Mouse (Mus musculus): Measurements from ENCODE around the gene Enpp4. TPM values are rescaled to one million over a fixed set of nuclear protein-coding genes. Genes with fewer than 3 reads are reported as not detected.

Gene Enpp4
- polyA plus RNA-seq, 1 experiment = 0.22 TPM

- Histone ChIP-seq H3K4me3 (replicated peaks) (no peak overlapping the region), H3K9me3 (no peaks in the 10 kb centered on the region), H3K27me3 (replicated peaks) (peaks cover 34% of the 10 kb centered on the region), H3K36me3 (replicated peaks; ENCODE audit: low read length) (no peaks in the 10 kb centered on the region), H3K4me1 (peaks cover 10% of the 10 kb centered on the region)
- TF ChIP-seq GATA1 (IDR thresholded peaks at IDR 0.05; ENCODE audit: borderline replicate concordance, low read length) (no peak), FLI1 (IDR thresholded peaks at IDR 0.05; ENCODE audit: low read length) (no peak)
Observed at GRCm38 (mm10) chr17:44134545-44134944, 28.9 kb upstream of the Enpp4 start.

- TF ChIP-seq GATA1 (IDR thresholded peaks at IDR 0.05; ENCODE audit: borderline replicate concordance, low read length) (no peak), FLI1 (IDR thresholded peaks at IDR 0.05; ENCODE audit: low read length) (no peak)
- H3K9me3 ChIP-seq = no peaks in the 10 kb centered on the region
- peaks cover 15% of the 10 kb centered on the region for H3K4me1 ChIP-seq
- peaks cover 34% of the 10 kb centered on the region for H3K27me3 ChIP-seq (replicated peaks)
- H3K4me3 ChIP-seq (replicated peaks) = no peak overlapping the region
- H3K36me3 ChIP-seq (replicated peaks; ENCODE audit: low read length) = no peaks in the 10 kb centered on the region
Observed at GRCm38 (mm10) chr17:44134106-44134505, 28.5 kb upstream of the Enpp4 start.

- TF ChIP-seq GATA1 (IDR thresholded peaks at IDR 0.05; ENCODE audit: borderline replicate concordance, low read length) (no peak), FLI1 (IDR thresholded peaks at IDR 0.05; ENCODE audit: low read length) (no peak)
- no peak overlapping the region for H3K4me3 ChIP-seq (replicated peaks)
- peaks cover 27% of the 10 kb centered on the region for H3K27me3 ChIP-seq (replicated peaks)
- H3K4me1 ChIP-seq = peaks cover 14% of the 10 kb centered on the region
- H3K9me3 ChIP-seq = peaks cover 5% of the 10 kb centered on the region
- no peaks in the 10 kb centered on the region for H3K36me3 ChIP-seq (replicated peaks; ENCODE audit: low read length)
Observed at GRCm38 (mm10) chr17:44130429-44130828, 24.8 kb upstream of the Enpp4 start.

GRCm38 (mm10) chr17:44129092-44129750 is 23.6 kb upstream of the Enpp4 start:
- H3K9me3 ChIP-seq = peaks cover 5% of the 10 kb centered on the region
- H3K27me3 ChIP-seq (replicated peaks) = peaks cover 18% of the 10 kb centered on the region
- no peaks in the 10 kb centered on the region for H3K36me3 ChIP-seq (replicated peaks; ENCODE audit: low read length)
- no peak for TF ChIP-seq FLI1 (IDR thresholded peaks at IDR 0.05; ENCODE audit: low read length)
- TF ChIP-seq GATA1 (IDR thresholded peaks at IDR 0.05; ENCODE audit: borderline replicate concordance, low read length) = no peak
- no peak overlapping the region for H3K4me3 ChIP-seq (replicated peaks)
- H3K4me1 ChIP-seq = peaks cover 12% of the 10 kb centered on the region

- peaks cover 10% of the 10 kb centered on the region for H3K36me3 ChIP-seq (replicated peaks; ENCODE audit: low read length)
- TF ChIP-seq FLI1 (IDR thresholded peaks at IDR 0.05; ENCODE audit: low read length) = no peak
- no peak for TF ChIP-seq GATA1 (IDR thresholded peaks at IDR 0.05; ENCODE audit: borderline replicate concordance, low read length)
- no peaks in the 10 kb centered on the region for H3K9me3 ChIP-seq
- H3K4me1 ChIP-seq = peaks cover 45% of the 10 kb centered on the region
- H3K27me3 ChIP-seq (replicated peaks) = no peaks in the 10 kb centered on the region
- no peak overlapping the region for H3K4me3 ChIP-seq (replicated peaks)
Observed at GRCm38 (mm10) chr17:44121366-44122100, 15.9 kb upstream of the Enpp4 start.

GRCm38 (mm10) chr17:44118231-44118630 is 12.6 kb upstream of the Enpp4 start:
- Histone ChIP-seq H3K9me3 (no peaks in the 10 kb centered on the region), H3K36me3 (replicated peaks; ENCODE audit: low read length) (peaks cover 7% of the 10 kb centered on the region), H3K4me3 (replicated peaks) (no peak overlapping the region), H3K27me3 (replicated peaks) (no peaks in the 10 kb centered on the region), H3K4me1 (peaks cover 58% of the 10 kb centered on the region)
- TF ChIP-seq FLI1 (IDR thresholded peaks at IDR 0.05; ENCODE audit: low read length) (no peak), GATA1 (IDR thresholded peaks at IDR 0.05; ENCODE audit: borderline replicate concordance, low read length) (no peak)

GRCm38 (mm10) chr17:44117721-44118120 is 12.1 kb upstream of the Enpp4 start:
- Histone ChIP-seq H3K27me3 (replicated peaks) (no peaks in the 10 kb centered on the region), H3K4me1 (peaks cover 58% of the 10 kb centered on the region), H3K36me3 (replicated peaks; ENCODE audit: low read length) (peaks cover 6% of the 10 kb centered on the region), H3K9me3 (no peaks in the 10 kb centered on the region), H3K4me3 (replicated peaks) (no peak overlapping the region)
- TF ChIP-seq GATA1 (IDR thresholded peaks at IDR 0.05; ENCODE audit: borderline replicate concordance, low read length) (no peak), FLI1 (IDR thresholded peaks at IDR 0.05; ENCODE audit: low read length) (no peak)

GRCm38 (mm10) chr17:44116584-44116983 is 11.0 kb upstream of the Enpp4 start:
- Histone ChIP-seq H3K4me3 (replicated peaks) (no peak overlapping the region), H3K4me1 (peaks cover 48% of the 10 kb centered on the region), H3K36me3 (replicated peaks; ENCODE audit: low read length) (peaks cover 3% of the 10 kb centered on the region), H3K9me3 (no peaks in the 10 kb centered on the region), H3K27me3 (replicated peaks) (no peaks in the 10 kb centered on the region)
- TF ChIP-seq GATA1 (IDR thresholded peaks at IDR 0.05; ENCODE audit: borderline replicate concordance, low read length) (no peak), FLI1 (IDR thresholded peaks at IDR 0.05; ENCODE audit: low read length) (no peak)

GRCm38 (mm10) chr17:44108331-44108730 is 2.7 kb upstream of the Enpp4 start:
- Histone ChIP-seq H3K4me1 (peaks cover 38% of the 10 kb centered on the region), H3K9me3 (no peaks in the 10 kb centered on the region), H3K4me3 (replicated peaks) (no peak overlapping the region), H3K36me3 (replicated peaks; ENCODE audit: low read length) (no peaks in the 10 kb centered on the region), H3K27me3 (replicated peaks) (no peaks in the 10 kb centered on the region)
- no peak for TF ChIP-seq FLI1 (IDR thresholded peaks at IDR 0.05; ENCODE audit: low read length)
- TF ChIP-seq GATA1 (IDR thresholded peaks at IDR 0.05; ENCODE audit: borderline replicate concordance, low read length) = no peak

GRCm38 (mm10) chr17:44101961-44102360 is 3.6 kb downstream of the Enpp4 start:
- peaks cover 51% of the 10 kb centered on the region for H3K36me3 ChIP-seq (replicated peaks; ENCODE audit: low read length)
- no peak overlapping the region for H3K4me3 ChIP-seq (replicated peaks)
- peaks cover 68% of the 10 kb centered on the region for H3K4me1 ChIP-seq
- TF ChIP-seq FLI1 (IDR thresholded peaks at IDR 0.05; ENCODE audit: low read length) = no peak
- no peak for TF ChIP-seq GATA1 (IDR thresholded peaks at IDR 0.05; ENCODE audit: borderline replicate concordance, low read length)
- no peaks in the 10 kb centered on the region for H3K27me3 ChIP-seq (replicated peaks)
- no peaks in the 10 kb centered on the region for H3K9me3 ChIP-seq

Measured in megakaryocyte, embryonic 14.5 days (primary cell).